Mouse (Mus musculus) lung, postnatal 0 days (tissue): Measurements from ENCODE around the gene Smim1. TPM values are rescaled to one million over a fixed set of nuclear protein-coding genes. Genes with fewer than 3 reads are reported as not detected.

Experiments used
- ATAC-seq: fragments of 200-750 bp; cut with Nextera tagmentation; 2 replicates; pipeline ENCODE4 v1.8.0; 2017; ENCODE audit warnings: moderate library complexity
- DNase-seq: peaks from one replicate; pipeline ENCODE4 v3.0.0-alpha.2; 2016; ENCODE audit warnings: low spot score
- H3K27ac ChIP-seq: fragments of 300-500 bp; sonication (generic); 2 replicates; pipeline ENCODE4 v1.5.1; 2014; ENCODE audit warnings: antibody characterized with exemption, mild to moderate bottlenecking, low read length, mixed read lengths
- H3K27me3 ChIP-seq: fragments of 300-500 bp; sonication (generic); replicated peaks from 2 replicates; pipeline ENCODE4 v1.6.1; 2014; ENCODE audit warnings: low read length, mixed read lengths; ENCODE audit not compliant: insufficient read depth
- H3K36me3 ChIP-seq: fragments of 300-500 bp; sonication (generic); 2 replicates; pipeline ENCODE4 v1.6.1; 2014; ENCODE audit warnings: low read length, mixed read lengths; ENCODE audit not compliant: insufficient read depth
- H3K4me1 ChIP-seq: fragments of 300-500 bp; sonication (generic); 2 replicates; pipeline ENCODE4 v1.6.1; 2014; ENCODE audit warnings: antibody characterized with exemption, low read depth, low read length, mixed read lengths; ENCODE audit not compliant: insufficient read depth
- H3K4me2 ChIP-seq: fragments of 300-500 bp; sonication (generic); replicated peaks from 2 replicates; pipeline ENCODE4 v1.6.1; 2014; ENCODE audit warnings: low read depth, mild to moderate bottlenecking, low read length, moderate library complexity, mixed read lengths
- H3K4me3 ChIP-seq: fragments of 300-500 bp; sonication (generic); 2 replicates; pipeline ENCODE4 v1.5.1; 2014; ENCODE audit warnings: low read depth, low read length
- H3K9ac ChIP-seq: fragments of 300-500 bp; sonication (generic); replicated peaks from 2 replicates; pipeline ENCODE4 v1.6.1; 2014; ENCODE audit warnings: low read depth, mild to moderate bottlenecking
- H3K9me3 ChIP-seq: fragments of 300-500 bp; sonication (generic); 2 replicates; pipeline ENCODE4 v1.6.1; 2016; ENCODE audit warnings: low read length, mixed read lengths
- CTCF ChIP-seq: IDR thresholded peaks from 2 replicates; pipeline ENCODE4 v1.5.1; 2016; ENCODE audit warnings: antibody characterized with exemption, mild to moderate bottlenecking
- EP300 ChIP-seq: IDR thresholded peaks from 2 replicates; pipeline ENCODE4 v1.6.1; 2016; ENCODE audit warnings: antibody characterized with exemption, mild to moderate bottlenecking, control low read depth
- WGBS: fragments of 180-500 bp; shearing (Covaris S2); extraction: QIAGEN DNeasy Blood & Tissue Kit; methylation state at CpG from one replicate; pipeline ENCODE4 v1.1.7; 2014; 5-methylcytosine and 5-hydroxymethylcytosine counted together
- polyA plus RNA-seq: library from polyadenylated mRNA; unstranded; fragments of >200 nt; fragmentation: Nextera tagmentation; extraction: Ambion mirVana; gene quantifications from 2 replicates; pipeline ENCODE4 v1.2.1, GENCODE M21; 2015

Gene Smim1
- 57.9 and 59.4 TPM in 2 replicates for polyA plus RNA-seq

DNA sequence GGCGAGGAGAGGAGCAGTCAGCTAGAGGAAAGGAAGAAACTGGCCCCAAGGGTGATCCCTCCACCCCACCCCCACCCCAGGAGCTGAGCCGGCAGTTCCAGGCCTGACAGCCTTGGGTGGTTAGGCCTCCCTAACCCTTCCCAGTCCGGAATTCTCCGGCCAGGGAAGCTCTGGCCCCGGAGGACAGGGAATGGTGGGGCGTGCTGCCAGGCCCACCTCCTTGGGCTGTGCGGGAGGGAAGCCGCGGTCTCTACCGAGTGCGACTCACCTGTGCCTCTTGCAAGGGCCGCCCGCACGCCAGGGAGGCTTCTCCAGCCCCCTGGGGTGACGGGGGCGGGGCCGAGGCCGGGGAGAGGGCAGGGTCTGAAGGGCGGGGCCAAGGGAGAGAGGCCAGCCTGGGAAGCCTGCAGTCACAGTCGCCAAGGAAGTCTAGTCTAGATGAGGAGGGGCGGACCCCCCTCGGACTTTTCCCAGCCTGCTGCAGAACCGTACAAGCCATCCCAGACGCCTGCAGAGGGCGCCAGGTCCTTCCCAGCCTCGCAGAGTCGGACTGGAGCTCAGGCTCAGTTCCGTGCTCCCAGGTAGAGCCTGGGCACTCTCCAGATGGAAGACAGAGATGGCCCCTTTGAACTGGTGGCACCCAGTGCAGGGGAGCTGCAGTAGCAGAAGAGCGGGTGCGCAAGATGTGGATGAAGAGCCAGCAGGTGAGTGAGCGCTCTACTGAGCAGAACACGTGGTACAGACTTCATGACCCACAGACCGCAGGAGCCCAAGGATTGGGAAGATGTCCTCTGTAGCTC lies at the start of gene Smim1:
TSS of gene Smim1 (minus strand) at position 590 of the 800 bp plus-strand sequence.
- H3K4me2 ChIP-seq, result peak within 1 kb of the TSS; percentile 66
- peak within 1 kb of the TSS; percentile 76 for H3K27ac ChIP-seq
- H3K36me3 ChIP-seq, result peaks cover 9% of the 10 kb centered on the region; the same call in 1 of the 2 replicates
- H3K4me1 ChIP-seq, result peaks cover 14% of the 10 kb centered on the region
- 3% methylated on average over 24 of the region's 33 CpGs for WGBS
- peak within 1 kb of the TSS; percentile 32 for H3K9ac ChIP-seq
- TF ChIP-seq EP300 (no peak), CTCF (peak; percentile 75)
- DNase-seq (peak; percentile 94), ATAC-seq (peak; percentile 88)
- H3K9me3 ChIP-seq, result no peaks in the 10 kb centered on the region
- H3K27me3 ChIP-seq, result no peaks in the 10 kb centered on the region
- peak within 1 kb of the TSS; percentile 43 for H3K4me3 ChIP-seq

DNA sequence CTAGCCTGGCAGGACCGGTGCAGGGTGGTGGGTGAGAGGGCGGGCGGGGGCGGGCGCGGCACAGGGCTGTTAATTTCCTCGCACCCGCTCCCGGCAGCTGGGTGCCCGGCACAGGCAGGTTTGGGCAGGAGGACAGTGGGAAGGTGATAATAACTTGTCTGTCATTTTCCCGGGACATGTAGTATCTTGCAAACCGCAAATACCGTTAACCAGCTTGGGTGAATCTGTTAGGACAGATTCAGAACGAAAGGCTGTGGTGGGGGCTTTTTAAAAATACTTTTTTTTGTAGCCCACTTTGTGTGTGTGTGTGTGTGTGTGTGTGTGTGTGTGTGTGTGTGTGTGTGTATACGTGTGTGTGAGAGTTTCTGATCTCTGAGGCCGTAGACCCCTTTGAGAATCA lies 45.9 kb upstream of the Smim1 start:
- Histone ChIP-seq H3K27ac (no peak overlapping the region), H3K4me1 (no peaks in the 10 kb centered on the region), H3K27me3 (0 out of 2 replicates have a peak, but pooled peaks cover 12% of the 10 kb centered on the region), H3K4me3 (no peak overlapping the region), H3K9me3 (no peaks in the 10 kb centered on the region), H3K36me3 (no peaks in the 10 kb centered on the region), H3K9ac (no peak overlapping the region), H3K4me2 (no peak overlapping the region)
- TF ChIP-seq EP300 (no peak), CTCF (no peak)
- DNase-seq, result no peak
- WGBS, result 8% methylated on average over 14 of the region's 16 CpGs
- ATAC-seq, result no peak

DNA sequence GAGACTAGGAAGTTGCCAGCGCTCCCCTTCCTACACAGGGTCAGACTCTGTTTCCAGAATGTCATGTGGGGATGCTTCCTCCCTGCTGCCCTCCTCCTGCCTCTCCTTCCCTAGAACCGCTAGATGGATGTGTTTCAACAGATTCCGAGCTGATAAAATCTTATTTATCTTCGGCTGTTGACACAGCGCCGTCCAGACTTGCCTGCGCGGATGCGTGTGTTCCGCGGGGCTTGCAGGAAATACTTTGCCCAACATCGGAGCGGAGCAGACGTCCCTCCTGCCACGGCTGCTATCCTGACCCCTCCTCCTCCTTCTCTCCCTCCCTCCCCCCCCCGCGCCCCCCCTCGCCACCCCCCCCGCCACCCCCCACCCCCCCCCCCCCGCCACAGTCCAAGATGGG lies 45.5 kb upstream of the Smim1 start:
- H3K9ac ChIP-seq, result no peak overlapping the region
- H3K4me3 ChIP-seq, result no peak overlapping the region
- WGBS, result under 1% methylated on average over 15 of the region's 20 CpGs
- H3K36me3 ChIP-seq, result no peaks in the 10 kb centered on the region
- 0 out of 2 replicates have a peak, but pooled peaks cover 12% of the 10 kb centered on the region for H3K27me3 ChIP-seq
- H3K4me2 ChIP-seq, result no peak overlapping the region
- ATAC-seq (no peak), DNase-seq (no peak)
- H3K9me3 ChIP-seq, result no peaks in the 10 kb centered on the region
- no peak overlapping the region for H3K27ac ChIP-seq
- TF ChIP-seq EP300 (no peak), CTCF (no peak)
- H3K4me1 ChIP-seq, result no peaks in the 10 kb centered on the region

DNA sequence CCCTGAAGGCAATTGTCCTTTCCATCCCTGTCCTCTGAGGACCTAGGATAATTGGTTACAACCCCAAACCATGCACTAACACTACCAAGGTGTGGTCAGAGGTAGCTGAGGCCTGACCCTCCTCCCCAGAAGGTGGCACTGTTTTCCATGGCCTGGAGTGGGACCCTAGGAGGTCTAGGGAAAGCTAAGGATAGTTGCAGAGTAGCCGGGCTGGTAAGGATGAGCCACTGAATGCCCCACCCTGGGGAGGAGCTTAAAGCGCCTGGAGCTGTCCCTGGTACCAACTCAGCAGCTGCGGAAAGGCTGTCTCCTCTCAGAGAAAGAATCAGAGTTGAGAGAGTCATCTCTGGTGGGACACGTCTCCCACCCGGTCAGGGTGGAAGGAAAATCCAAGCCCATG lies 44.9 kb upstream of the Smim1 start:
- Histone ChIP-seq H3K27ac (no peak overlapping the region), H3K36me3 (no peaks in the 10 kb centered on the region), H3K9ac (no peak overlapping the region), H3K4me1 (no peaks in the 10 kb centered on the region), H3K4me3 (no peak overlapping the region), H3K4me2 (no peak overlapping the region), H3K9me3 (no peaks in the 10 kb centered on the region), H3K27me3 (0 out of 2 replicates have a peak, but pooled peaks cover 12% of the 10 kb centered on the region)
- TF ChIP-seq EP300 (no peak), CTCF (peak; percentile 28; the same call in 1 of the 2 replicates)
- 2% methylated on average over 5 of the region's 5 CpGs for WGBS
- ATAC-seq (peak; percentile 23; the same call in 1 of the 2 replicates), DNase-seq (peak; percentile 25)

DNA sequence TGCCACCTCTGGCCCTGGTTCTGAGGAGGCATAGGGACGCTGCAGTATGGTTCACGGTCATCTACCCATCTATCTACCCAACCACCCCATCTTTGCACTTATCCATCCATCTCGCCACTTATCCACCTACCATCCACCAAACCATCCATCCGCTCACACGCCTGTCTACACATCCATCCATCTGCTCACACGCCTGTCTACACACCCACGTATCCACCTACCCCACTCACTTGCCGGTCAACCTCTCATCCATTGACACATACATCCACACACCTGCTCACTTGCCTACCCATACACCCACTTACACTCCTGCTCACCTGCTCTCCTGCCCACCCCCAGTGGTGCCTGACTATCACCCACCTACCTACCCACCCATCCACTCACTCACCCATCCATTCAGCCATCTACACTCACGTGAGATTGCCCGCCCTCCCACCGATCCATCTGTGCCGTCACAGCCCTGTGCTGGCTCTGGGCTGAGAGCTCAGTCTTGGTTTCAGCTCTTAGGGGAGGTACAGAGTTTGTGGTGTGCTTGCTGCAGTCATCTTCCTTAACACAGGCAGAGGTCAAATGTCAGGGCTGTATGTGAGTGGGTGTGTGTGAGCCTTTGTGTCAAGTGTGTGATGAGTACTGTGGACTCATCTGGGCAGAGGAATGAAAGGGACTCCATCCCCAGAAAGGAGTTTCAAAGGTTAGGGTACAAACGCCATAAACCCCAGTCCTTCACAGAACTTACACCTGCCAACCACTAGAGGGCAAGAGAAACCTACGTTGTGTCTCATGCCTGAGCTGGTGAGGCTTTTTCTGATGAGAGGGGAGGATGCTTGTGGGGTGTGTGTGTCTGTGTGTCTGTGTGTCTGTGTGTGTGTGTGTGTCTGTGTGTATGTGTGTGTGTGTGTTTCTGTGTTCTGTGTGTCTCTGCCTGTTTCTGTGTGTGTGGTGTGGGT lies 39.1 kb upstream of the Smim1 start:
- H3K4me2 ChIP-seq, result no peak overlapping the region
- H3K4me3 ChIP-seq, result no peak overlapping the region
- H3K27me3 ChIP-seq, result no peaks in the 10 kb centered on the region
- no peak overlapping the region for H3K9ac ChIP-seq
- 52% methylated on average over 14 of the region's 14 CpGs for WGBS
- no peak for TF ChIP-seq EP300
- peak; percentile 89 for TF ChIP-seq CTCF
- DNase-seq (peak; percentile 73), ATAC-seq (peak; percentile 65)
- no peaks in the 10 kb centered on the region for H3K9me3 ChIP-seq
- no peak overlapping the region for H3K27ac ChIP-seq
- no peaks in the 10 kb centered on the region for H3K4me1 ChIP-seq
- no peaks in the 10 kb centered on the region for H3K36me3 ChIP-seq

DNA sequence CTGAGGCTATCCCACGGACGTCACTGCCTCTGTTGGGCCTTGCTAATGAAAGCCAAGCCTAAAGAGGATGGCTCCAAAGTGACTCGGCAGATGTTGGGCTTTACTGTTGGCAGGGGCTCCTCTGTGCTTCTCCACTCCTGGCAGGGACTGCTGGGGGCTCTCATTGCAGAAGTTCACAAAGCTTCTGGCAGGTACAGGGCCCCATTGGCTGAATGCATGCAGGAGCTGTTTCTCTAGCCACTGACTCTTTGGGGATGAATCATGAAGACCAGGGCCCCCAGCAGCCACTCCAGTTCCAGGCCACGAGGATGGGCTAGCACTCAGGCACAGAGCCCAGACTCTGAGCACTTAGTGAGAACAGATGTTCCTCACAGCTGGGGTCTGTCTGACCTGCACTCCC lies 31.7 kb upstream of the Smim1 start:
- no peak for ATAC-seq
- H3K4me3 ChIP-seq, result no peak overlapping the region
- H3K4me2 ChIP-seq, result no peak overlapping the region
- no peak overlapping the region for H3K9ac ChIP-seq
- DNase-seq, result no peak
- no peaks in the 10 kb centered on the region for H3K36me3 ChIP-seq
- no peaks in the 10 kb centered on the region for H3K4me1 ChIP-seq
- no peaks in the 10 kb centered on the region for H3K27me3 ChIP-seq
- no peaks in the 10 kb centered on the region for H3K9me3 ChIP-seq
- TF ChIP-seq EP300, result no peak
- TF ChIP-seq CTCF, result no peak
- no peak overlapping the region for H3K27ac ChIP-seq
- 58% methylated on average over 4 of the region's 4 CpGs for WGBS
